Mouse (Mus musculus): ENCODE data around the gene Cbx4. TPM values are rescaled to one million over a fixed set of nuclear protein-coding genes. Genes with fewer than 3 reads are reported as not detected.

The Cbx4 gene
- total RNA-seq, 2 experiments from 2014 or later, result 53.7 to 60.4 TPM

DNA sequence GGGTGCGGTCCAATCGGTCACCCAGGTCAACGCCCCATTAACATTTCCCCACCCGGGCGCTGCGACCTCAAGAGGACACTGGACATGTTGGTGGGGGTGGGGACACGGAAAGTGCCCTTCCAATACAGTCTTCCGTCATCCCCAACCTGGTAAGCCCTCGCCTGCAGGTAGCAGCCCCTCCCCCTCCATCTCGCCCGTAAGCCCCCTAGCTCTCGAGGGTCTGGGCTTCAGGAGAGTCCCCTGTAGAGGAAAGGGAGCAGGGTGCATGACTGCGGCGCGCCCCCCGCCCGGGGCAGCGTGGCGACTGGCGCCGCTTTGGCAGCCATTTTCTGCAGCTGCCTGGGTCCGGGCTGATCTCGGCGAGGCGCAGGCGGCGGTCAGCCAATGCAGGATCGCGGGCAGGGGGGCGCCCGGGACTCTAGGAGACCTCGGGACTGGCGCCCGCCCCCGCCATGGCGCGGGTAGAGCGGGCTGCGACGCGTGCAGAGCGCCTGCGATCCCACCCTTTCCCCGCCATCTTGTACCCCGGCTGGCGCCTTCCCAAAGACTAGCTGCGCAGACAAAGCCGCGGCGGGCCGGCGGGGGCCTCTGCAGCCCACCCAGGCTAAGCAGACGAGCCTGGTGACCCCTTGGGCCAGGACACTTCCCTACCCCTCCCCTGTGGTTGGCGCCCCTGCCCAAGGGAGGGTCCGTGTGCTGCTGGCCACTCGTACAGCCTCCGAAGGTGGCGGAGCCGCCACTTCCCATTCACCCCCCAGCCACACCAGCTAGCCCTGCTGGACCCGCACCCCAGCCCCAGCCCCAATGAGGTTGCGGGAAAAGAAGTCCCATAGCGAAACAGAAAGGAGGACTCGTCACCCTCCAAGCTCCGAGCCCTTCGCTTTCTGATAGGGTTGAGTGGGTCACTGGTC is 29.5 kb downstream of the Cbx4 start:
- TF ChIP-seq CTCF (conservative IDR thresholded peaks at IDR 0.05), result no peak
- peak overlapping the region; percentile 99 for H3K27ac ChIP-seq
- peak in 1 of 2 experiments; percentile 49 for DNase-seq (ENCODE audit: low spot score in 2 of 2)
- H3K4me3 ChIP-seq, result peak overlapping the region; percentile 72

DNA sequence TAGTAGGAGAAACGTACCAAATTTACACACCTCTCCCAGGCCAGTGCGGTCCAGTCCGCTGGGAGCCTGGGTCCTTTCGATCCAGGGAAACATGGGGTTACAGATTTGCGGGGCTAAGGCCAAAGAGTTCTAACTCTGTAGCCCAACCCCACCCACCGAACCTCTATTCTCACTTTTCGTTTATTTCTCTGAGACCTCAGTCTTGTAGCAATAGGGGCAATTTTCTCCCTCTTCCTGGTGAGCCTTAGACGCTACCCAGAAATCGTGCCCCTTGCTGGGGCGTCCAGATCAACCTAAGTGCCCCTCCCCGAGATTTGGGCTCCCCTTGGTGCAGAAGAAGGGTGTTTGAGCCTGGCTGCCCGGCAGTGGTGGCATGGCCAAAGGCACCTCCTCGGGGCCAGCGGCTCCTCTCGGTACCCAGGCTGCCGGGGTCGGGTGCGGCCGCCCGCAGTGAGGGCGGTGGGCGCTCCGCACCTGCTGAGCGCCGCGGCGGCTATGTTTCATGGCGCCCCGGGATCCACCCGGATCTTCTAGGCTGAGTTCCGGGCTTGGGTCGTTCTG is 30.4 kb downstream of the Cbx4 start:
- H3K27ac ChIP-seq, result peak overlapping the region; percentile 99
- no peak for DNase-seq (ENCODE audit: low spot score in 2 of 2)
- TF ChIP-seq CTCF (conservative IDR thresholded peaks at IDR 0.05), result no peak
- H3K4me3 ChIP-seq, result peak overlapping the region; percentile 72

DNA sequence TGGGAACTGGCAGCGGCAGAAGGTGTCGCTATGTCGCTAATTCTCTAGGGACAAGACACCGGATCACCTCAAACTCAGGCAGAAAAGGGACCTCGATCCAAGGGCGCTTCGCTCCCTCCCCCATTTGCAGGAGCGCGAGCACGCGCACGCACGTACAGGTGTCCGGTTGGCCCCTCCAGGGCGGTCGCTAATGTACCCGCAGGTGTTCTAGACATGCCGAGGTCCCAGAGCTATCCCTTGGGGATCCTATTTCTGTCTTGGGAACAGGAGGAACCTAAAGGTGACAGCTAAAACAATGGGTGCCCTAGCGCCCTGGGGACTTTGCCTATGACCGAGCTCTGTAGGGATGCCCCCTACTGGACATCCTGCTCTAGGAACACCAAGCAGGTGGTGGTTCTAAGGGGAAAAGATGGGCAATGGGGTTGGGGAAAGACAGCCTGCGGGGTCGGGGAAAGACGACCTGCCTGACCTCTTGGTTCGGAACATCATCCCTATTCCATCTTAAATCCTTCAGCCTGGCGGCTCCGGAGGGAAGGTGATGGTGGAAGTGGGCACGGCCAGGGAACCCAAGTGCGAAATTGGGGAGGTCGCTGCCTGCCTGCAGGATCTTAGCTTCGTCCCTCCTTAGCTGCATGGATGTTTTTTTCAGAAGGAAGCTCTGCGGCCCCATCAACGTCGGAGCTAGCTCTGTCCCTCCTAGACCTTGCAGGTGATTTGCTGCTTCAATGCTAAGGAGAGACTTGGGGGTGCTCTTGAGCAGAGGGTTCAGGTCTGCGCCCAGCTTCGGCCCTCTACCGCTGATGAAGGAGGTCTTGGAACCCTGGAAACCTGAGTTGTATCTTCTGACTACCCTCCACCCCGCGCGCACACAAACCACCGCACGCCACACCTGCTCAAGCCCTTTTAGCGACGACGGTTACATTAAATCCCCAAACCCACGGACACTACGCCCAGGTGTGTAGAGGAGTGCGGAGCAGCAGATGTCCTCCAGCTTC is 31.4 kb downstream of the Cbx4 start:
- DNase-seq (ENCODE audit: low spot score in 2 of 2), result no peak
- Histone ChIP-seq H3K4me3 (peak overlapping the region; percentile 45), H3K27ac (peak overlapping the region; percentile 99)
- TF ChIP-seq CTCF (conservative IDR thresholded peaks at IDR 0.05), result peak; percentile 72

DNA sequence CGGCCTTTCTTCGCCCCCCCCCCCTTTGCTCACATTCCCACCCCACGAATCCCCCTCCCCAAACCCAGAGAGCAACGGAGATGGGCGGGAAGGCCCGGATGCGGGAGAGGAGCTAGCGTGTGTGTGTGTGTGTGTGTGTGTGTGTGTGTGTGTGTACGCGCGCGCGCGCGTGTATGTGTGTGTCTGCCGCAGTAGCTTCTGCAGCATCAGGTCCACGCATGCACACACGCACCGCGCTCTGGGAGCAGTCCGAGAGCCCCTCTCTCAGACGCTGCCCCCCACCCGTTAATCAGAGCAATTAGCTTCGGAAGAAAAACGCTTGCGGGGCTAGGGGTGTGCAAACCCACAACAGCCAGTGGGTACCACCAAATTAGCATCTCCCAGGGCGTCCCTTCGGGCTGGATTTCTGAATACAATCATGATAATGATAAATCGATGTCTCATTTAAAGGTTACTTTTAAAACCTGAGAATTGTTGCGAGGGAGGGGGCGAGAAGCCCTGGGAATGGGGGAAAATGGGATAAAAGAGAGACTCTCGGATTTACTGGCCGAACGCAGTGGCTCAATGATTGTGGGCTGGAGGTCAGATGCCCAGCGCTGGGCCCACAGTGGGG is 32.2 kb downstream of the Cbx4 start:
- no peak for TF ChIP-seq CTCF (conservative IDR thresholded peaks at IDR 0.05)
- no peak for DNase-seq (ENCODE audit: low spot score in 2 of 2)
- peak overlapping the region; percentile 99 for H3K27ac ChIP-seq
- H3K4me3 ChIP-seq, result peak overlapping the region; percentile 48

DNA sequence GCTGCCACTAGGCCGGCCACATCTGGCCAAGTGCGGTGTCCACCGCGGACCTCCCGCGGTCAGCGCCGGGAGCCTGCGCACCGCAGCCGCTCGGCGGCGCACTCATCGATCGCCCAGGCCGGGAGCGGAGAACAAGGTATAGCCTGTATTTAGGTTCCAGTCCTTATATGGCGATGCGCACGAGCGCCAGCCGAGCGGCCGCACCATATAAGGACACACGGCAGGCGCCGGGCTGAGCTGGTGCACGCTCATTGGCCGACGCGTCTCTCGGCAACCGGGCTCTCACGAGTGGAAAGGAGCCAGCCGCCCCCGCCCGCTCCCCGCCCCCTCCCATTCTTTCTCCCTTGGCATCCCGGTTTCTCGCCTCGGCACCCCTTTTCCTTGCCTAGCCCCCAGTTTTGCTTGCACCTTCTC is 32.8 kb downstream of the Cbx4 start:
- peak overlapping the region; percentile 99 for H3K27ac ChIP-seq
- peak; percentile 72 to 80 for DNase-seq (ENCODE audit: low spot score in 2 of 2)
- peak; percentile 60 for TF ChIP-seq CTCF (conservative IDR thresholded peaks at IDR 0.05)
- H3K4me3 ChIP-seq, result peak overlapping the region; percentile 48

DNA sequence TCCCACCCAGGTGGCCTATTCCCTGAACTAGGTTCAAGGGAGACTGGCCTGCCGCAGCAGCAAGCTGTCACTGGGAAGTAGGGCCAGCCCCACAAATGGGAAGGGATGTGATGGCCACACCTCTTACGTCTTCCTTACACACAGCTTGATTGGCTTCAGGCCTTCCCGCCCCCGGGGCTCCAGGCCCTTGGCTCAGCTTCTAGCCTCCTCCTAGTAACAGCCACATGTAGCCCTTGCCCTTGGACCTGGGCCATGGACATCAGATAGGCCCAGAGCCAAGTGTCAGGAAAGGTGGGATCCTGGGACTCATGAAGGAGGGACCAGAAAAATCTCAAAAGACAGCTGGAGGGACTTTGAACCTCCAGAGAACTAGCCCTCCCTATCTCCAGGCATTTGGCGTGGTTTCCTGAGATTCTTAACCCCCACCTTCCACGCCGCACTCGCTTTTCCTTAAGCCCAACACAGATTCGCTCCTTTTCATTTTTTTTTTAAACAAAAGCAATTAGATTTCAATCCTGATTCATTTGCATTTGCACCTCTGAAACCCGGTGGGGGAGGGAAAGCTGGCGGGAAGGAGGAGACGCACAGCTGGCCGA is 33.3 kb downstream of the Cbx4 start:
- peak overlapping the region; percentile 99 for H3K27ac ChIP-seq
- no peak for TF ChIP-seq CTCF (conservative IDR thresholded peaks at IDR 0.05)
- no peak for DNase-seq (ENCODE audit: low spot score in 2 of 2)

DNA sequence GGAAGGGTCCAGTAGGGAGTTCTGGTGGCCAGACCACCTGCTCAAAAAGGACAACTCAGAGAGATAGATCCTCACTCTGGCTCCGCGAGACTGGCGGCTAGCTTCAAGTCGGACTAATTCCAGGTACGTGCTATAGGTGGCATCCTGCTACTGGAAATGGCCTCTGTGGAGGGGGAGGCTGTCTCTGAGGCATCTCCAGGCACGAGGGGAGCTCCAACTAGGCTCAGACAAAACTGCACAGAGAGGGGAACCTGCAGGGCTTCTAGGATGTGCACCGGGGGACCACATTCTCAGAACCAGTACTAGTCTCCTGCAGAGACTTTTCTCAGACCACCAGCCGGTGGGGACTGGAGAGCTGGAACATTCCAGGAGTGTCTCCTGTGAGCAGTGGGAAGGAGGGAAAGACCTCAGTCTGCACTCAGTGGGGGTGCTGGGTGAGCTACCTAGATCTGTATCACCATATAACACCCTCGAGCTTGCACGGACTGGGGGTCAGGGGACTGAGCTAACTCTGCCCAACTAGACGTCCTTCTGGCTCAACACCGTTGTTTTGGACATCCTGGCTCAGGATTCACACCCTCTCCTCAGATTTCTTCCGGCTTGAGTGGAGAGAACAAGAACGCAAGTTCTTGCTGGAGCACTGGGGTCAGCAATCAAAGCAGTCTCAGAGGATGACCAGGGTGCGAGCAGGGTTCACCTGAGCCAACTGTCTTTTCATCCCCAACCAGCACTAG is 33.9 kb downstream of the Cbx4 start:
- no peak overlapping the region for H3K27ac ChIP-seq
- H3K4me3 ChIP-seq, result no peak overlapping the region
- DNase-seq (ENCODE audit: low spot score in 2 of 2), result no peak
- peak; percentile 75 for TF ChIP-seq CTCF (conservative IDR thresholded peaks at IDR 0.05)

More for the DNA sequence above, 33.3 kb downstream of the Cbx4 start:
- H3K4me3 ChIP-seq, result peak overlapping the region; percentile 48

DNA sequence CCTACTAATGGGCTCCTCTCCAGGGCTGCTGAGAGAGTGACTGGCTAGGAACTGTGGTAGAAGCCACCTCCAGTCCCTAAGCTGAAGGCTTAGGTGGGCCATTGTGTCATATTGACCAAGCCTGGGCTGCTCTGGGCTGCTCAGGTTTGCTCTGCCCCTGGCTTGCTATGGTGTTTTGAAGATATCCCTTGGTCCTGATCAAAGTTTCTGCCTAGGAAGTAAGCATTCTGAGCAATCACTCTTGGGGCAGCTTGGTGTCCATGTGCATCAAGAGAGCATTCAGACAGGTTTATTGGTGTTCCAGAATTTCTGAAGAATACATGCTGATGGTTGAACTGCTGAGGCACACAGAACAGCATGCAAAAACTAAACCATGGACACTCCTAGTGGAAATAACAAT is 34.6 kb downstream of the Cbx4 start:
- TF ChIP-seq CTCF (conservative IDR thresholded peaks at IDR 0.05), result no peak
- DNase-seq (ENCODE audit: low spot score in 2 of 2), result no peak
- Histone ChIP-seq H3K4me3 (no peak overlapping the region), H3K27ac (no peak overlapping the region)

DNA sequence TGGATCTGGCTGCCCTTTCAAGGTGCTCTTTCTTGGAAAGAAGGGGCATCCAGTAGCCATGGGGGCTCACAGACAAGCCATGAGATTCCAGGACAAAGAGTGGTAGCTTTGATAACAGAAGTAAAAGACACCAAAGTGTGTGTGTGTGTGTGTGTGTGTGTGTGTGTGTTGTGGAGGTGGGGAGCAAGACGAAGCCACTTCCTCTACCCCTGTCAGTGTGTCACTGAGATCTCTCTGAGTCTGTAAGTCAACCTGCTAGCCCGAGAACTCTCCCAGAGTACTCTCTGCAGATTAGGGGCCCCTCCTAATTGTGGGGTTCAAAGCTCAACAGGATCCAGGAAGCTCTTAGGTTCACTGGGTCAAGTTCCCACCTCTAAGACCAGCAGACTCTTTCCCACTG is 35.7 kb downstream of the Cbx4 start:
- Histone ChIP-seq H3K4me3 (no peak overlapping the region), H3K27ac (no peak overlapping the region)
- DNase-seq (ENCODE audit: low spot score in 2 of 2), result no peak
- TF ChIP-seq CTCF (conservative IDR thresholded peaks at IDR 0.05), result no peak

DNA sequence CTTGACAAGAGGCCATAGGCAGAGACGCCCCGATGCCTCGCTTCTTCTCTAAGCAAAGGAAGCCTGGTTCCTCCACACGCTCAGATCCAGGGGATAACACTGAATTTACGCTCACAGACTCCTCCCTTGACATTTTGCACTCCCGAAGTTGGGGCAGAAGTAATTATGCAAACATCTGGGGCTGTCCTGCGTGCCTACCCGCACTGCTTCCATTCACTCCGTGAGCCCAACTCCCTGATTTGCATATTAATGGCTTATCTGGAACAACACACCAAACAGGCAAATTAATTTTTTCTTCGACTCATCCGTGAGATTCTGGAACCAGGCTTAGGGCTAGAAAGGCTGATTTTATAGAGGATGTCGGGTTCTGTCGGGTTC is 37.9 kb downstream of the Cbx4 start:
- no peak overlapping the region for H3K27ac ChIP-seq
- H3K4me3 ChIP-seq, result no peak overlapping the region
- TF ChIP-seq CTCF (conservative IDR thresholded peaks at IDR 0.05), result no peak
- no peak for DNase-seq (ENCODE audit: low spot score in 2 of 2)

Measured in layer of hippocampus, adult 2 months (tissue).